Mouse (Mus musculus) liver, embryonic 14.5 days (tissue): ENCODE data around the gene Asxl1.

Experiments used
- CTCF ChIP-seq: IDR thresholded peaks from 2 replicates; pipeline ENCODE4 v1.5.1; 2016; ENCODE audit warnings: antibody characterized with exemption, low read depth, control low read depth
- EP300 ChIP-seq: IDR thresholded peaks from 2 replicates; pipeline ENCODE4 v1.6.1; 2016; ENCODE audit warnings: antibody characterized with exemption, low read depth

- TF ChIP-seq EP300 (peak; percentile 41; the same call in 1 of the 2 replicates), CTCF (no peak)
Measured at GRCm38 (mm10) chr2:153389831-153390230, 44.2 kb downstream of the Asxl1 start.
